Mouse (Mus musculus) retina, postnatal 1 day (tissue): Measurements from ENCODE around the gene Nipsnap2.
"Not testable (repeated sequence)": the region's sequence is repeated elsewhere in the genome, so short reads cannot be mapped to it uniquely, and the experiment has no call there.

Source experiments
- DNase-seq: peaks from one replicate; pipeline ENCODE4 v3.0.0-alpha.2; 2012

Gene Nipsnap2

GRCm38 (mm10) chr5:129724834-129725773 is at the start of gene Nipsnap2:
Gene Nipsnap2 (plus strand): TSS chr5:129725063.
- DNase-seq: peak; percentile 94

DNA sequence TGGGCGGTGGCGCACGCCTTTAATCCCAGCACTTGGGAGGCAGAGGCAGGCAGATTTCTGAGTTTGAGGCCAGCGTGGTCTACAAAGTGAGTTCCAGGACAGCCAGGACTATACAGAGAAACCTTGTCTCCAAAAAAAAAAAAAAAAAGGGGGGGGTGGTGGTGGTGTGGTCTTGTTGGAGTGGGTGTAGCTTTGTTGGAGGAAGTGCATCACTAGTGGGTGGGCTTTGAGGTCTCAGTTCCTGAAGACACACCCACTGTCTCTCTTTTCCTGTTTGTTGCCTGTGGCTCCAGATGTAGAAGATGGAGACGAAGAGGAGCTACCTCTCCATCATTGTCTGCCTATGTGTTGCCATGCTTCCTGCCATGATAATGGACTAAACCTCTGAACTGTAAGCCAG is 39.7 kb upstream of the Nipsnap2 start:
- DNase-seq: not testable (repeated sequence)

GRCm38 (mm10) chr5:129687621-129688020 is 37.2 kb upstream of the Nipsnap2 start:
- DNase-seq: no peak

DNA sequence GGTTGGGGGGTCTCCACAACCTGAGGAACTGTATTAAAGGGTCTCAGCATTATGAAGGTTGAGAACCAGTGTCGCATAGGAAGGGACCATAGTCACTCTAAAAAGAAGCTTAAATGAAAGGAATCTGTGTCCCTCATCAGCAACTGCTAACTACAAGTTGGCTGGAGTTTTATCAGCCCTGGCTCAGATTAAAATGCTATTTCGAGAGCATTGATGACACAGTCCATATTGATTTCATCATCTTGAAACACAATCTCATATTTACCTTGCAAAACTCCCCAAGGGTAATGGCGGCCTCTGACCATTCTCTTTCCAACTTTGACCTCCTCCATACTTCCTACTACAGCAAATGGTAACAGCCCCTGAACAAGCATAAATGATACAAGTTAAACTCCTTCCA is 34.3 kb upstream of the Nipsnap2 start:
- DNase-seq: no peak

DNA sequence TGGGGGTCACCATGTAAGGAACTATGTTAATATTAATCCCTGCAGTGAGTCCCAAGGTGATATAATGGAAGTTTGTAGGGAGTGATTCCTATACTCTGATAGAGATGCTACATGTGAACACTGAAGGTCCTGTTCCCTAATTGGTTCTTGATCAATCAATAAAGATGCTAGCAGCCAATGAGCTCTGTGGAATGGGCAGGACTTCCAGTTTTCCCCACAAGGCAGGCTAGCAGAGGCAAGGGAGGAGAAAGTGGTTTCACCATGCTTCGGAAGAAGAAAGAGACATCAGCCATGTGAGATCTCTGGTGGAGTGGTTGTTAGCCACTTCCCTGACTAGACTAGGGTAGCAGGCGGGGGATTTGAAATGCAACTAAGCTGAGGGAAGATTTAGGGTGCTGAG is 24.4 kb upstream of the Nipsnap2 start:
- peak; percentile 18 for DNase-seq

GRCm38 (mm10) chr5:129701706-129702105 is 23.2 kb upstream of the Nipsnap2 start:
- no peak for DNase-seq

DNA sequence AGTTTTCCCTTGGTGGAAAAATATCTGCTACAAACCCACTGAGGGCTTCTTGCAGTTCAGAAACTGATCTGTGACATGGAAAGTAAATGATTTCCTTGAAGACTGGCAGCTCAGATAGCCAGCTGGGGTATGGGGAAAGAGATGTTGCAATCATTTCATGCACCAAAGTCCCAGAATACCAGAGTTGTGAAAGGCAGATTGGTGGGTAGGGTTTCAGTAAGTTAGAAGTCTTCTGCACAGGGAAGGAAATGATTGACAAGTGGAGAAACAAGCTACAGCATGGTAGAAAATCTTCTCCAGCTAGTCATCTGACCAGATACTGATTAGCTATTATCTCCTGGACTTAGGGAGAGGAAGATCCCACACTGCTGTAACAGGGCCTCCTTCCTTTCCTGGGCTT is 21.5 kb upstream of the Nipsnap2 start:
- DNase-seq: no peak

DNA sequence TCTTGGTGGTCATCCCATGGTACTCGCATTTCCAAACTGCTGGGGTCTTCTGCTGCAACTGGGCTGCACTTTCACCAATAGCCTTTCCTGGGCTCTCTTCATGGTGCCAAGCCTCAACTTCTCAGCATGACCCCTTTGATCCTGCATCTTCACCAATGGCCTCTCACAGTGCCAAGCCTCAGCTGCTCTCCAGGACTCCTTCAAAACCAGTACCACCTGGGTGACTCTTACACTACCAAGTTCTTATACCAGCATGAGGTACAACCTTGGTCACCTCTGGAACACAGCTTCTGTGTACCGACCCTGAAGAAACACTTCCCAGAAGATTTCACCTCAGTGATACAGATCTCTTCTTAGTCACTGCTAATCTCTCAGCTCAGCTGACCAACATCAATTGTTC is 16.5 kb upstream of the Nipsnap2 start, which contains the start of gene Sept14:
TSS of gene Sept14 (minus strand) at position 101 of the 400 bp plus-strand sequence.
- no peak for DNase-seq

GRCm38 (mm10) chr5:129715326-129715861 is 9.5 kb upstream of the Nipsnap2 start, which contains the start of gene Mrps17:
Gene Mrps17 (plus strand): TSS chr5:129715497.
- DNase-seq: peak; percentile 97

DNA sequence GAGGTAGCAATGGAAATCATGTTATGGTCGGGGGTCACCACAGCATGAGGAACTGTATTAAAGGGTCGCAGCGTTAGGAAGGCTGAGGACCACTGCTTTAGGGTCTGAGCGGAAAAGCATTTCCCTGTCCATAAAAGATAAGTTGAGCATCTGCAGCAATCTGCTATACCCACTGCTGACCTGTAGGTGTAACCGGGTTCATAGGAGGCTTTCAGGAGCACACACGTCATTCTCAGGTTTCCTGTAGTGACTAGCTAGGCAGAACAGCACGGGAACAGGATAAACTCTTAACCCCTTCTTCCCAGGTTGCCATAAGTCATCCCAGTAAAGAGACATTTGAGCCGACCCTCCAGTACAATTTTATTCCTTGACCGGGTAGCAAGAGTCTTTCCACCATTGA is 7.8 kb upstream of the Nipsnap2 start:
- DNase-seq: no peak

- DNase-seq: no peak
Observed at GRCm38 (mm10) chr5:129720176-129720575, 4.7 kb upstream of the Nipsnap2 start.

DNA sequence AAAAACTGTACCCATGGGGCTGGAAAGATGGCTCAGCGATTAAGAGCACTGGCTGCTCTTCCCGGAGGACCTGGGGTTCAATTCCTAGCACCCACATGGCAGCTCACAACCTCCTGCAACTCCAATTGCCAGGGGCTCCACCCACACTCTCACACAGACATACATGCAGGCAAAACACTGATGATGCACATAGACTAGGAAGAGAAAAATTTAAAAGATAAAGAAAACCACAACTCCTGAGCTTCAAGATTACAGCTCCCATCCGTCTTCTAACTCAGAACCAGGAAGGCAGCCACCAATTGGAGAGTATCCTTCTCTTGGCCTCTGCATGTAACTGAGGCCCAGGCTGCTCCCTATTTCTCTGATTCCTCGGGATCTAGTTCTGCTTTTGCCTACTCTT is 595 bp upstream of the Nipsnap2 start:
- no peak for DNase-seq

- DNase-seq: peak; percentile 21
Observed at GRCm38 (mm10) chr5:129725774-129726392, 1.0 kb downstream of the Nipsnap2 start.

- peak; percentile 9 for DNase-seq
Observed at GRCm38 (mm10) chr5:129726784-129727183, 1.9 kb downstream of the Nipsnap2 start.

GRCm38 (mm10) chr5:129729286-129729685 is 4.4 kb downstream of the Nipsnap2 start:
- no peak for DNase-seq

DNA sequence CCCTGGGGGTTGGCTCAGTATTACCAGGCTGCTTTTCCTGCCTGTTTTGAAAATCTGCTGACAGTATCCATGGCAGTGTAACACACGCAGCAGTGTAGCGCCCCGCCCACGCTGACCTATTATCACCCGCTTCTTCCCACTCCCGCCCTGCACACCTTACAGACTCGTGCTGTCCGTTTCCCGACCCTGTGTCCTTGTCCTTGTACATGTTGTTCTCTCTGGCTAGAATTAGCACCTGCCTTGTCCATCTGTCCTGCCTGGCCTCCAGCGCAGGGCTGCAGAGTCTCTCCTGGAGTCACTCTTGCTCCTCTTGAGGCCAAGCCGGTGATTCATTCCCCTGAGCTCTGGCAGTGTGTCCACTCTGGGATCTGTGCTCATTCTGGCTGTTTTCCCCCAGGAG is 5.5 kb downstream of the Nipsnap2 start:
- no peak for DNase-seq

DNA sequence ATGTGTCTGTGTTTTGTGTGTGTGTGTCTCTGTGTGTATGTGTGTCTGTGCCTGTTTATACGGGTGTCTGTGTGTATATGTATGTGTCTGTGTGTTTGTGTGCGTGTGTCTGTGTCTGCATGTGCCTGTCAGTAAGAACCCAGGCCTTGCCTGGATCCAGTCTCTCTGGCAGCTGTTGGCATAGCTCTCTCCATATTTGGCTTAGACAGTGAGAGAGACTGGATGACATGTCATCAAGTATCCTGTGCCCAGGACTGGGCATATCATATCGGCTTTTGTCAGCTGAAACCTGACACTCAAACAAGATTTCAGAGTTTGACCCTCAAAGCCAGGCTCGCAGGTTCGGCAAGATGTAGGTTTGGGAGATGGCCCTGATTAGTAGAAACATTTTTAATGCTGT is 6.2 kb downstream of the Nipsnap2 start:
- no peak for DNase-seq

DNA sequence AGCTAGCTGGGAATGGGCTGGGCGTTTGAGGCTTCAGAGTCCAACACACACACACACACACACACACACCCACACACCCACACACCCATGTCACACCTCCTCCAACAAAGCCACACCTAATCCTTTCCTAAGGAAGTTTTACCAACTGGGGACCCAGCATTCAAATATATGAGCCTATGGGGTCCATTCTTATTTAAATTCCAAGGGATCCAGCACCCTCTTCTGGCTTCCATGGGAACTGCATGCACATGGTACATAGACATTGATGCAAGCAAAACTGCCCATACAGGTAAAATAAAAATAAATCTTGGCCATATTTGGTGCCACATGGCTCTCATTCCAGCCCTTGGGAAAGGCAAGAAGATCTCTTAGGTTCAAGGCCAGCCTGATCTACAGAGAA is 16.1 kb downstream of the Nipsnap2 start:
- peak; percentile 55 for DNase-seq

DNA sequence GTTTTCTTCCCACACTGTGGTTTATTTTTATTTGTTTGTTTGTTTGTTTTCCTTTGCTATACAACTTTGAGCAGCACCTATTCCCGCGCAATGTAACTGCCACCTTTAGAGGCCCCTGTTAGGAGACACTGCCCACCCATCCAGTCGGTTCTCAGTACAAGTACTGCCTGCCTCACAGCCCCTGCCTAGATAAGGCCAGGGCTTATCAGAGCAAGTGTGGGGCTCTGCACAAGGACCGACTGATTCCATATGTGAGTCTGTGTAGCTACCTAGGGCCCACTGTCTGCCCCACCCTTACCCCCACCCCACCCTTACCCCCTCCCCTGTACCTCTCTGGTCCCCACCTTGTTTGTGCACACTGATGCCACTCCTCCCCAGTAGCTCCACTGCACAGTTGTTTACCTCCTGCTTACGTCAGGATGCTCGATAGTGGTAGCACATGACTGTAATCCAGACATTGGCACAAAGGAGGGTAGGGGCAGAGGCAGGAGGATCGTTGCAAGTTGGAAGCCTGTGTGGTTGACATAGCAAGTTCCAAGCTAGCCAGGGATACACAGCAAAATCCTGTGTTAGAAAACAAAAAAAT is 18.1 kb downstream of the Nipsnap2 start:
- no peak for DNase-seq

DNA sequence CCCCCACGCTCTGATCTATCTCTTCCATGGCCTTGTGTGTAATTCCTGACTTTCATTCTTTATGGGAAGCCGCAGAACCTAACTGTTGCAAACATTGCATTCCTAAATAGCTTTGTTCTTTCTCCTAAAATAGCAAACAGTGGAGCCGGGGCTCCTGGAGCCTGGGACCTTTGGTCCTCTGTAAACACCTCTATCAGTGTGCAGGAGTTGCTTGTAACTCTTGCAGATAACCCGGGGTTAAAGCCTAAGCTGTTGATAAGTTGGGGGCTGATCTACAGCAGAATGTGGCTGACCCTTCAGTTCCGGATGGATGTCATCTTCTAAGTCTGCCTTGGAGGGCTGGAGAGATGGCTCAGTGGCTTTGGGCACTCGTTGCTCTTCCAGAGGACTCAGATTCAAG is 19.2 kb downstream of the Nipsnap2 start:
- no peak for DNase-seq

GRCm38 (mm10) chr5:129756886-129757285 is 32.0 kb downstream of the Nipsnap2 start:
- no peak for DNase-seq

DNA sequence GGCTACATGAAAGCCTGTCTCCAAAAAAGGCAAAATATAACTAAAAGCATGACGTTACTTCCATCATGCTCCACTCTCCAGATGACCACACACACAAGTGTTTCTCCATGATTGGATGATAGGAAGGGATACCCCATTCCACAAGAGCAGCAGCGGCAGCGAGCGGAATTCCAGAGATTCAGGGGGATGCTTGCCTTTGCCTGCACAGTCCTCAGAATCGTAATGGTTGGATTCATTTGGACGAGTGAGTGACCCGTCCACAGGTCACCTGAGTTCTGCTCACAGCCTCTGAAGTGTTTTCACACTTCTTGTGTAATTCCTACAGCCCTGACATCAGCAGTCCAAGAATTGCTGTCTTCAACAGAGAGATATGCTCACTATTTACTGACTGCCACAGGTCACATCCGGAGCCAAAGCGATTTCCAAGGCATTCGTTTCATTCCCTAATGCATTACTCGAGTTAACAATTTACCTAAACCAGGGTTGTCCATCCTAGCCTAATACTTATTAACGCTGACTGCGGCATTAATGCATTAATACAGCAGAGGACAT is 35.1 kb downstream of the Nipsnap2 start:
- no peak for DNase-seq
